Mouse (Mus musculus) granulocyte monocyte progenitor cell, adult 5-6 weeks (primary cell): ENCODE data around the gene 9530003J23Rik. TPM values are rescaled to one million over a fixed set of nuclear protein-coding genes. Genes with fewer than 3 reads are reported as not detected.

ENCODE experiments used
- ATAC-seq: replicated peaks from 2 replicates; pipeline ENCODE4 v1.8.0; 2016; ENCODE audit warnings: mild to moderate bottlenecking, moderate TSS enrichment, inconsistent platforms; ENCODE audit not compliant: poor library complexity, severe bottlenecking
- total RNA-seq, 2 experiments: library from RNA; stranded (forward) in 1 of 2; stranded (reverse) in 1 of 2; fragments of 200-712, 200-1000 nt in 1 of 2; fragments of >200 nt in 1 of 2; fragmentation: Nextera tagmentation in 1 of 2; gene quantifications; 2 replicates each; pipeline ENCODE4 v1.2.3; 2014 to 2017

9530003J23Rik gene
- total RNA-seq, 2 experiments from 2014 or later, result not detected

- ATAC-seq, result no peak
Observed at GRCm38 (mm10) chr10:117195005-117195404, 43.5 kb downstream of the 9530003J23Rik start.

- ATAC-seq, result no peak
Observed at GRCm38 (mm10) chr10:117193364-117193763, 45.1 kb downstream of the 9530003J23Rik start.

- ATAC-seq, result no peak
Observed at GRCm38 (mm10) chr10:117185399-117186089, 53.0 kb downstream of the 9530003J23Rik start.

Other genes with a start within 250 kb of the 9530003J23Rik start
- gene Lrrc10, start 193.4 kb downstream of the 9530003J23Rik start, total RNA-seq (2014; fragmentation: Nextera tagmentation), result not detected in 2 replicates
- gene Lrrc10, start 193.4 kb downstream of the 9530003J23Rik start, total RNA-seq (2017), result not detected in 2 replicates
- gene Cct2, start 174.9 kb downstream of the 9530003J23Rik start, total RNA-seq (2014; fragmentation: Nextera tagmentation), result 387 and 450 TPM in 2 replicates
- 517 and 619 TPM in 2 replicates for gene Cct2, start 174.9 kb downstream of the 9530003J23Rik start, total RNA-seq (2017)
- gene Frs2, start 90.2 kb downstream of the 9530003J23Rik start, total RNA-seq (2014; fragmentation: Nextera tagmentation), result 32.6 and 36.4 TPM in 2 replicates
- gene Frs2, start 90.2 kb downstream of the 9530003J23Rik start, total RNA-seq (2017), result 12.1 and 12.9 TPM in 2 replicates
- gene Yeats4, start 14.2 kb downstream of the 9530003J23Rik start, total RNA-seq (2014; fragmentation: Nextera tagmentation), result 54.8 and 84.5 TPM in 2 replicates
- gene Yeats4, start 14.2 kb downstream of the 9530003J23Rik start, total RNA-seq (2017), result 94.3 and 101 TPM in 2 replicates
- 190 and 288 TPM in 2 replicates for gene Lyz2, start 43.6 kb upstream of the 9530003J23Rik start, total RNA-seq (2014; fragmentation: Nextera tagmentation)
- gene Lyz2, start 43.6 kb upstream of the 9530003J23Rik start, total RNA-seq (2017), result 714 and 744 TPM in 2 replicates
- gene Lyz1, start 54.2 kb upstream of the 9530003J23Rik start, total RNA-seq (2014; fragmentation: Nextera tagmentation), result not detected in 2 replicates
- 0.22 and 0.41 TPM in 2 replicates for gene Lyz1, start 54.2 kb upstream of the 9530003J23Rik start, total RNA-seq (2017)
- 94.2 and 139 TPM in 2 replicates for gene Cpsf6, start 141.3 kb upstream of the 9530003J23Rik start, total RNA-seq (2014; fragmentation: Nextera tagmentation)
- 119 and 124 TPM in 2 replicates for gene Cpsf6, start 141.3 kb upstream of the 9530003J23Rik start, total RNA-seq (2017)